Mouse (Mus musculus): ENCODE data around the gene Atg2b. TPM values are rescaled to one million over a fixed set of nuclear protein-coding genes. Genes with fewer than 3 reads are reported as not detected.

Gene Atg2b
- polyA plus RNA-seq, 1 experiment from 2014 or later, result 16.6 TPM

DNA sequence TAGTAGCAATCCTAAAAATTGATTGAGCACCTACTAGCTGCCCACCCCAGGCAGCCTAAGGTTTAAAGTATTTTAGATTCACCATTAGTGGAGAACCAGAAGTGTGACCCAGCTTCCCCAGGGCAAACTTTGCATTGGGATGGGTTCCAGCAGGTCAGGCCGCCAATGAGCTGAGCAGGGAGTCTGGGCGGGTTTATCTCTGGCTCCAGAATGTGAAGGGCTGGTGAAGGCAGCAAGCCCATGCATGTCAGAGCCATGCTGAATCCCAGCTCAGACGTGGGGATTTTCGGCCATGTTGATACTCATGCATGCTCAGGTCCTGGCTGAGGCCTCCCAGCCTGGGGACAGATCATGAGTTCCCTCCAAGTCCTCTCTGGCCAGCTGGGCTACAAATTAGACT, 110.7 kb downstream of the Atg2b start:
- 85% methylated on average over 4 of the region's 4 CpGs for WGBS

DNA sequence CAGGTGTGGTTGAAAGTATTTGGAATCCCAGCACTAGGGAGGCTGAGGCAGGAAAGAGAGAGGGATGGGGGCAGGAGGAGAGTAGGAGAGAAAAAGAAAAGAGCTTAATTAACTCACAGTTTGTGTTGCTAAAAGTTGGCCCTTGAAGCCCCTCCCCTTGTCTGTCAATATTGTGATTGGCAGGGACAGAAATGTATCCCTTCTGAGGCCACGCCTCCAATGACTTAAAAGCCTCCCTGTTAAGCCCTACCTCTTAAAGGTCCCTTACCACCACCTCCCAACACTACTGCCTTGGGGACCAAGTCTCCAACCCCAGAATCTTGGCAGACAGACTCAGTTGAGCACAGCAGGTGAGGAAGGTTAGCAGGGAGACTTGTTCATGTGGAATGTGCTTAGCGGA, 112.4 kb downstream of the Atg2b start:
- ATAC-seq (ENCODE audit: insufficient read depth, low FRiP score, low TSS enrichment) (no peak), DNase-seq (ENCODE audit: low spot score) (no peak)
- 77% methylated on average over 2 of the region's 2 CpGs for WGBS
- no peaks in the 10 kb centered on the region for H3K4me1 ChIP-seq (ENCODE audit: control insufficient read depth, insufficient read depth, low read length)
- H3K36me3 ChIP-seq (ENCODE audit: control insufficient read depth, insufficient read depth, low read length), result no peaks in the 10 kb centered on the region
- no peak overlapping the region for H3K27ac ChIP-seq (ENCODE audit: low read depth, low read length)
- H3K9me3 ChIP-seq (ENCODE audit: control insufficient read depth, low read length), result no peaks in the 10 kb centered on the region
- no peaks in the 10 kb centered on the region for H3K27me3 ChIP-seq (ENCODE audit: control insufficient read depth, insufficient read depth, low read length)
- no peak overlapping the region for H3K4me2 ChIP-seq (ENCODE audit: low read depth)
- no peak overlapping the region for H3K4me3 ChIP-seq (ENCODE audit: low read depth, low read length)
- H3K9ac ChIP-seq (ENCODE audit: low read length), result no peak overlapping the region

More for the DNA sequence above, 110.7 kb downstream of the Atg2b start:
- Histone ChIP-seq H3K27ac (ENCODE audit: low read depth, low read length) (no peak overlapping the region), H3K4me2 (ENCODE audit: low read depth) (no peak overlapping the region), H3K4me3 (ENCODE audit: low read depth, low read length) (no peak overlapping the region), H3K27me3 (ENCODE audit: control insufficient read depth, insufficient read depth, low read length) (no peaks in the 10 kb centered on the region), H3K4me1 (ENCODE audit: control insufficient read depth, insufficient read depth, low read length) (no peaks in the 10 kb centered on the region), H3K9ac (ENCODE audit: low read length) (no peak overlapping the region), H3K9me3 (ENCODE audit: control insufficient read depth, low read length) (no peaks in the 10 kb centered on the region), H3K36me3 (ENCODE audit: control insufficient read depth, insufficient read depth, low read length) (no peaks in the 10 kb centered on the region)
- no peak for DNase-seq (ENCODE audit: low spot score)
- ATAC-seq (ENCODE audit: insufficient read depth, low FRiP score, low TSS enrichment), result no peak

DNA sequence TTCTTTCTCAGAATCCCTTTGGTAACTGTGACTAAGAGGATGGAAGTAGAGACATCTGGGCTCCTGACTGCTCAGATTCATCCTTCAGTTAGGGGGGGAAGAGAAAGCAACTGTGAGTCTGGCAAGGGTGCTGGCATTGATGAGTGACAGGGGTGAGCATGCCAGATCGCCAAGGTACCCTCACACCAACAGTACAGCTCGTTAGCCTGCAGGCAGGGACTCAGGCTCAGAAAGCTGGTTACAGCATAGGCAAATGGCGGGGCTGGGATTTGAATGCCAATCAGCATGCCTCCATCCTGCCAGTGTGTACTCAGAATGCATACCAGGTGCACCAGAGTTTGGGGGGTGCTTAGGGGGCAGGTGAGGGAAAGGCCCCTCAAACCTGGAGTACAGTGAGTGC, 113.1 kb downstream of the Atg2b start:
- Histone ChIP-seq H3K27ac (ENCODE audit: low read depth, low read length) (no peak overlapping the region), H3K4me2 (ENCODE audit: low read depth) (no peak overlapping the region), H3K27me3 (ENCODE audit: control insufficient read depth, insufficient read depth, low read length) (no peaks in the 10 kb centered on the region), H3K4me1 (ENCODE audit: control insufficient read depth, insufficient read depth, low read length) (no peaks in the 10 kb centered on the region), H3K9me3 (ENCODE audit: control insufficient read depth, low read length) (no peaks in the 10 kb centered on the region), H3K9ac (ENCODE audit: low read length) (no peak overlapping the region), H3K36me3 (ENCODE audit: control insufficient read depth, insufficient read depth, low read length) (no peaks in the 10 kb centered on the region), H3K4me3 (ENCODE audit: low read depth, low read length) (no peak overlapping the region)
- no peak for ATAC-seq (ENCODE audit: insufficient read depth, low FRiP score, low TSS enrichment)
- WGBS, result 73% methylated on average over 3 of the region's 3 CpGs
- DNase-seq (ENCODE audit: low spot score), result no peak

Other genes starting within 250 kb of the Atg2b start
- 6.4 and 7.3 TPM in 2 replicates for gene D430019H16Rik, start 231.4 kb downstream of the Atg2b start, polyA plus RNA-seq (2014; fragmentation: Nextera tagmentation; extraction: Ambion mirVana)
- 0.17 and 0.37 TPM in 2 replicates for gene Bdkrb2, start 122.0 kb downstream of the Atg2b start, polyA plus RNA-seq (2014; fragmentation: Nextera tagmentation; extraction: Ambion mirVana)
- 0.23 TPM in 1 of 2 replicates, not detected in the other for gene Bdkrb1, start 82.1 kb downstream of the Atg2b start, polyA plus RNA-seq (2014; fragmentation: Nextera tagmentation; extraction: Ambion mirVana)
- 35.2 and 40.7 TPM in 2 replicates for gene Gskip, start 382 bp downstream of the Atg2b start, polyA plus RNA-seq (2014; fragmentation: Nextera tagmentation; extraction: Ambion mirVana)
- gene Ak7, start 20.8 kb upstream of the Atg2b start, polyA plus RNA-seq (2014; fragmentation: Nextera tagmentation; extraction: Ambion mirVana), result 0.07 and 0.12 TPM in 2 replicates
- gene Papola, start 99.5 kb upstream of the Atg2b start, polyA plus RNA-seq (2014; fragmentation: Nextera tagmentation; extraction: Ambion mirVana), result 228 and 239 TPM in 2 replicates

All from neural tube, embryonic 11.5 days (tissue).